Mouse (Mus musculus): ENCODE data around the gene 5730522E02Rik. TPM values are rescaled to one million over a fixed set of nuclear protein-coding genes. Genes with fewer than 3 reads are reported as not detected.

The 5730522E02Rik gene
- polyA plus RNA-seq (2015; fragmentation: Illumina TruSeq; extraction: RNeasy Lipid Tissue Mini Kit (QIAGEN cat#74804); ENCODE audit: insufficient read depth, low replicate concordance), result 0.28 TPM

DNA sequence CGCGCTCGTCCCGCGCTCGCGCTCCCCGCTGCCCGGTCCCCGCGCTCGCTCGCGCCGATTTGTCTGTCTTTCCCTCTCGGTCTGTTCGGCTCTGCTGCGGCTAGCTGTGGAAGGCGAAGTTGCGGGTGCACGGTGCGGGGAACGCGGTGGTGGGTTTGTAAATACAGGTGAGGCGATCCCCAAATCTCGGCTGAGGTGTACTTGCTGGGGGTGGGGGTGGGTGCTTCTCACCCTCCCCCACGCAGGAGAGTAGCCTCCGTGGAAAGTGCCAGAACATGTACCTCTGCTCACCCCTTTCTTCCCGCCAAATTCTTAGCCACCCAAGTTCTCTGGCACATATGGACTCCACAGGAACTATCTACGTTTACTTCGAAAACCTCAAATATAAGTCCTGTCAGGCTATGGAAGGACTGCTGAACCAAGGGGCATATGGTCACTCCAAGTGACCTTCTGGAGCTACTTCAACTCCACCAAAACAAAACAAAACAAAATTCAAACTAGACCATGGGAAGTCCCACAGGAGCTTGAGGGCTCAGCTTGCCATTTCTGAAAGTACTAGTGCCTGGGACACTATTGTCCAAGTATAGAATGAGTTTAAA lies at the start of gene 5730522E02Rik:
Gene 5730522E02Rik (minus strand): TSS at position 182 of the 599 bp plus-strand sequence.

Other genes starting within 250 kb of the 5730522E02Rik start
- 25.6 TPM for gene Fancl, start 175.4 kb upstream of the 5730522E02Rik start, polyA plus RNA-seq (2015; fragmentation: Illumina TruSeq; extraction: RNeasy Lipid Tissue Mini Kit (QIAGEN cat#74804); ENCODE audit: insufficient read depth, low replicate concordance)